Mouse (Mus musculus) E14TG2a.4 (cell line): Measurements from ENCODE around the gene Ovgp1.

Source experiments
- CTCF ChIP-seq: conservative IDR thresholded peaks from 2 replicates; pipeline ENCODE4 v1.5.1; 2014; ENCODE audit warnings: low read length
- NANOG ChIP-seq: IDR thresholded peaks from 2 replicates; pipeline ENCODE4 v1.6.1; 2014; ENCODE audit warnings: borderline replicate concordance, low read length, mixed read lengths
- POU5F1 ChIP-seq: IDR thresholded peaks from 2 replicates; pipeline ENCODE4 v1.6.1; 2014; ENCODE audit warnings: low read length, borderline replicate concordance

DNA sequence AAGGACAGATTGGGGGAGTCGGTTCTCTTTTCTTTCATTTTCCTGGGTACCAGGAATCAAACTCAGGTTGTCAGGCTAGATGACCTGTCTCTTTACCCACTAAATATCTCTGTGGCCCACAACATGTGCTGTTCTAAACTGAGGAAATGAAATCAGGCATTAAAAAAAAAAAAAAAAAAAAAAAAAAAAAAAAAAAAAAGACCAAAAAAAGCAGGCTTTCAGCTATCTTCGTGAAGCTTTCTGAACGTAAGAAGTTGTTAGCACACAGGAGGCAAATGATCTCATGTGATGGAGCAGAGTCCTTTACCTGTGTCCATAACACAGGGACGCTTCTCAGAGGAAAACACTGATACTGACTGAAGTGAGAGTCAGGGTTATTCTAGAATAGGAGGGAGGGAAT is 37.4 kb upstream of the Ovgp1 start:
- TF ChIP-seq CTCF: no peak
- no peak for TF ChIP-seq NANOG
- TF ChIP-seq POU5F1: no peak
